8 mouse cellular contexts compared by ENCODE assay signal in genomic region chr12:108702185-108702584, GRCm38 (mm10). TPM values are rescaled to one million over a fixed set of nuclear protein-coding genes. Genes with fewer than 3 reads are reported as not detected.
A peak's percentile ranks its signal among the peaks of the same experiment; 100 is the strongest.
DNase-seq lines count a peak whose midpoint lies in the region; ATAC-seq lines count a peak whose summit lies in the region.

Gene Degs2 (minus strand): TSS chr12:108702315.

- H3K4me3 ChIP-seq in heart, embryonic 13.5 days: peak within 1 kb of the TSS; percentile 43
- peak within 1 kb of the TSS; percentile 24 for H3K4me3 ChIP-seq in forebrain, embryonic 12.5 days (replicated peaks)
- H3K4me3 ChIP-seq in midbrain, embryonic 10.5 days: peak within 1 kb of the TSS; percentile 48

- H3K27me3 ChIP-seq in heart, embryonic 13.5 days (replicated peaks): peaks cover 54% of the 10 kb centered on the region
- peaks cover 51% of the 10 kb centered on the region for H3K27me3 ChIP-seq in forebrain, embryonic 12.5 days
- H3K27me3 ChIP-seq in midbrain, embryonic 10.5 days (ENCODE audit: low read depth, poor library complexity, severe bottlenecking): peaks cover 55% of the 10 kb centered on the region

- H3K36me3 ChIP-seq in heart, embryonic 13.5 days: no peaks in the 10 kb centered on the region
- no peaks in the 10 kb centered on the region for H3K36me3 ChIP-seq in forebrain, embryonic 12.5 days (replicated peaks)
- no peaks in the 10 kb centered on the region for H3K36me3 ChIP-seq in midbrain, embryonic 10.5 days

- H3K9me3 ChIP-seq in heart, embryonic 13.5 days: no peaks in the 10 kb centered on the region
- no peaks in the 10 kb centered on the region for H3K9me3 ChIP-seq in forebrain, embryonic 12.5 days
- H3K9me3 ChIP-seq in midbrain, embryonic 10.5 days (replicated peaks): no peaks in the 10 kb centered on the region

- no peak within 1 kb of the TSS for H3K27ac ChIP-seq in heart, embryonic 13.5 days (replicated peaks)
- no peak within 1 kb of the TSS for H3K27ac ChIP-seq in forebrain, embryonic 12.5 days
- no peak within 1 kb of the TSS for H3K27ac ChIP-seq in midbrain, embryonic 10.5 days (replicated peaks)

- no peak for ATAC-seq in heart, embryonic 13.5 days (ENCODE audit: extremely low read depth, insufficient number of reproducible peaks, low FRiP score, low TSS enrichment)
- ATAC-seq in forebrain, embryonic 12.5 days (ENCODE audit: low FRiP score): no peak
- ATAC-seq in erythroblast, adult 5-6 weeks (replicated peaks; ENCODE audit: low FRiP score, poor library complexity, severe bottlenecking): no peak
- no peak for ATAC-seq in frontal cortex, adult (ENCODE audit: low TSS enrichment)

- no peak within 1 kb of the TSS for H3K9ac ChIP-seq in heart, embryonic 13.5 days
- no peak within 1 kb of the TSS for H3K9ac ChIP-seq in forebrain, embryonic 12.5 days

- 2% methylated on average over 32 of the region's 32 CpGs for WGBS in heart, embryonic 13.5 days
- WGBS in forebrain, embryonic 12.5 days: 1% methylated on average over 32 of the region's 32 CpGs
- WGBS in midbrain, embryonic 10.5 days: 1% methylated on average over 32 of the region's 32 CpGs

- H3K4me1 ChIP-seq in heart, embryonic 13.5 days: peaks cover 27% of the 10 kb centered on the region
- H3K4me1 ChIP-seq in forebrain, embryonic 12.5 days: peaks cover 7% of the 10 kb centered on the region
- peaks cover 16% of the 10 kb centered on the region for H3K4me1 ChIP-seq in midbrain, embryonic 10.5 days

- DNase-seq in heart, postnatal 4 days: no peak
- peak; percentile 75 for DNase-seq in kidney, postnatal 10 days
- no peak for DNase-seq in midbrain, embryonic 10.5 days (ENCODE audit: low spot score)
- peak; percentile 61 for DNase-seq in yolk sac, embryonic 10.5 days (ENCODE audit: low spot score)

- H3K4me2 ChIP-seq in heart, embryonic 13.5 days: peak within 1 kb of the TSS; percentile 66
- peak within 1 kb of the TSS; percentile 43 for H3K4me2 ChIP-seq in forebrain, embryonic 12.5 days

RNA-seq across cellular contexts. Expression of gene Degs2, which starts in this region (rescaled TPM):
- 0.41 and 1.3 TPM in 2 replicates for polyA plus RNA-seq in heart, embryonic 13.5 days (2015; fragmentation: Nextera tagmentation; extraction: Ambion mirVana)
- not detected for total RNA-seq in heart, postnatal 4 days (2021)
- polyA plus RNA-seq in forebrain, embryonic 12.5 days (2016; fragmentation: Nextera tagmentation; extraction: Ambion mirVana): 2.3 and 2.4 TPM in 2 replicates
- polyA plus RNA-seq in midbrain, embryonic 10.5 days (2016; fragmentation: Nextera tagmentation; extraction: Ambion mirVana): 1.1 and 2.2 TPM in 2 replicates
- not detected in 2 replicates for total RNA-seq in erythroblast, adult 5-6 weeks (2015; ENCODE audit: low replicate concordance)
- total RNA-seq in erythroblast, adult 5-6 weeks (2017; ENCODE audit: low replicate concordance): not detected in 2 replicates

Comparison
In these comparisons a context has a peak if more than half of its experiments do, and no peak if none do; other contexts are left out.
1. DNase-seq: peak in kidney, postnatal 10 days (single experiment) and yolk sac, embryonic 10.5 days (single experiment); none in heart, postnatal 4 days (single experiment) and midbrain, embryonic 10.5 days (single experiment).
2. Peak in every context shown above with its lines, with median percentiles within 50 percentile points of each other: H3K4me3 ChIP-seq.